ENCODE assay signal across 10 mouse cellular contexts in the genomic region with DNA sequence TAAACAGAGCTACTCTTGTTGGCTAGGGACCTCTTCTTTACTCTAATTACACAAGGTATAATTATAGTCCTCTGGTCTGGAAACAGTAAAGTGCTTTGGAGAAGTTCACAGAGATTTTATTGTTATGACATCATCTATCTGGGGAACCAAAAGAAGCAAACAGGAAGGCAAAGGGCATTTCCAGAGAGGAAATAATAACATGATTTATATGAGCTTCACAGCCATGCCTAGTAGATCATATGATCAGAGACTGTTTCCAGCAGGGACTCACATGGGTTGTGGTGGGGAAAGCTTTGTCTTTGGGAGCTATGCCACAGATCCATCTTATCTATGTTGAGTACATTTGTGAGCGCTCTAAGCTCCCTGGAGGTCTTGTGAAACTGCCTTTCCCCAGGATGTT.
DNase-seq lines count a peak whose midpoint lies in the region; ATAC-seq and TF ChIP-seq lines count a peak whose summit lies in the region.
"Had no signal": no experiment of that assay in that cellular context is flagged by ENCODE, and none has a peak within 500 bp of the region (broad histone marks: within the 10 kb centered on the region; RNA-seq: fewer than 3 reads in every experiment).

No protein-coding gene starts in this region.

- no peak overlapping the region for H3K9ac ChIP-seq in limb, embryonic 12.5 days (replicated peaks)
- no peak overlapping the region for H3K9ac ChIP-seq in embryonic facial prominence, embryonic 15.5 days
- H3K9ac ChIP-seq in kidney, embryonic 15.5 days = no peak overlapping the region
- H3K9ac ChIP-seq in neural tube, embryonic 15.5 days (replicated peaks) = no peak overlapping the region

- no peak overlapping the region for H3K4me2 ChIP-seq in limb, embryonic 12.5 days
- no peak overlapping the region for H3K4me2 ChIP-seq in embryonic facial prominence, embryonic 15.5 days (replicated peaks)
- H3K4me2 ChIP-seq in kidney, embryonic 15.5 days = no peak overlapping the region
- H3K4me2 ChIP-seq in neural tube, embryonic 15.5 days = no peak overlapping the region

- DNase-seq in limb, embryonic 10.5 days (ENCODE audit: low spot score) = no peak
- no peak for DNase-seq in layer of hippocampus, adult 2 months (ENCODE audit: low spot score in 2 of 2)
- DNase-seq: cerebellum, adult 11 months had no signal

- peaks cover 29% of the 10 kb centered on the region for H3K4me1 ChIP-seq in limb, embryonic 12.5 days (replicated peaks)
- 0 out of 2 replicates have a peak, but pooled peaks cover 2% of the 10 kb centered on the region for H3K4me1 ChIP-seq in limb, embryonic 10.5 days
- H3K4me1 ChIP-seq in embryonic facial prominence, embryonic 15.5 days = peaks cover 10% of the 10 kb centered on the region
- H3K4me1 ChIP-seq in kidney, embryonic 15.5 days = peaks cover 19% of the 10 kb centered on the region; the same call in 1 of the 2 replicates
- peaks cover 25% of the 10 kb centered on the region for H3K4me1 ChIP-seq in neural tube, embryonic 15.5 days

- 0 out of 2 replicates have a peak overlapping the region, but pooled peaks have one; percentile 37 for H3K27ac ChIP-seq in limb, embryonic 12.5 days
- H3K27ac ChIP-seq in limb, embryonic 10.5 days = no peak overlapping the region
- no peak overlapping the region for H3K27ac ChIP-seq in embryonic facial prominence, embryonic 15.5 days (replicated peaks)
- H3K27ac ChIP-seq in kidney, embryonic 15.5 days = peak overlapping the region; percentile 74
- no peak overlapping the region for H3K27ac ChIP-seq in neural tube, embryonic 15.5 days (replicated peaks)
- H3K27ac ChIP-seq in layer of hippocampus, adult 2 months = no peak overlapping the region
- H3K27ac ChIP-seq: hindbrain, postnatal 0 days had no signal

- H3K9me3 ChIP-seq in limb, embryonic 12.5 days = no peaks in the 10 kb centered on the region
- no peaks in the 10 kb centered on the region for H3K9me3 ChIP-seq in limb, embryonic 10.5 days (replicated peaks)
- H3K9me3 ChIP-seq in embryonic facial prominence, embryonic 15.5 days (replicated peaks) = no peaks in the 10 kb centered on the region
- H3K9me3 ChIP-seq in kidney, embryonic 15.5 days (replicated peaks) = no peaks in the 10 kb centered on the region
- no peaks in the 10 kb centered on the region for H3K9me3 ChIP-seq in neural tube, embryonic 15.5 days (replicated peaks)

- no peaks in the 10 kb centered on the region for H3K36me3 ChIP-seq in limb, embryonic 12.5 days
- no peaks in the 10 kb centered on the region for H3K36me3 ChIP-seq in limb, embryonic 10.5 days
- H3K36me3 ChIP-seq in embryonic facial prominence, embryonic 15.5 days = no peaks in the 10 kb centered on the region
- H3K36me3 ChIP-seq in kidney, embryonic 15.5 days = no peaks in the 10 kb centered on the region
- no peaks in the 10 kb centered on the region for H3K36me3 ChIP-seq in neural tube, embryonic 15.5 days

- no peak overlapping the region for H3K4me3 ChIP-seq in limb, embryonic 12.5 days (replicated peaks)
- H3K4me3 ChIP-seq in limb, embryonic 10.5 days = no peak overlapping the region
- H3K4me3 ChIP-seq in embryonic facial prominence, embryonic 15.5 days (replicated peaks) = no peak overlapping the region
- H3K4me3 ChIP-seq in kidney, embryonic 15.5 days (replicated peaks) = no peak overlapping the region
- H3K4me3 ChIP-seq in neural tube, embryonic 15.5 days (replicated peaks) = no peak overlapping the region
- H3K4me3 ChIP-seq in layer of hippocampus, adult 2 months = no peak overlapping the region

- TF ChIP-seq CTCF in layer of hippocampus, adult 2 months (conservative IDR thresholded peaks at IDR 0.05) = no peak

- H3K27me3 ChIP-seq in limb, embryonic 12.5 days = no peaks in the 10 kb centered on the region
- H3K27me3 ChIP-seq in limb, embryonic 10.5 days (ENCODE audit: low read depth, poor library complexity, severe bottlenecking) = no peaks in the 10 kb centered on the region
- no peaks in the 10 kb centered on the region for H3K27me3 ChIP-seq in embryonic facial prominence, embryonic 15.5 days
- H3K27me3 ChIP-seq in kidney, embryonic 15.5 days = no peaks in the 10 kb centered on the region
- H3K27me3 ChIP-seq in neural tube, embryonic 15.5 days (replicated peaks) = 0 out of 2 replicates have a peak, but pooled peaks cover 3% of the 10 kb centered on the region

- 88% methylated on average over 1 of the region's 1 CpGs for WGBS in limb, embryonic 12.5 days
- 93% methylated on average over 1 of the region's 1 CpGs for WGBS in limb, embryonic 10.5 days
- WGBS in embryonic facial prominence, embryonic 15.5 days = 74% methylated on average over 1 of the region's 1 CpGs
- 71% methylated on average over 1 of the region's 1 CpGs for WGBS in kidney, embryonic 15.5 days
- 83% methylated on average over 1 of the region's 1 CpGs for WGBS in neural tube, embryonic 15.5 days

- peak; percentile 29; the same call in 1 of the 2 replicates for ATAC-seq in limb, embryonic 12.5 days (ENCODE audit: insufficient number of reproducible peaks, insufficient read depth, low FRiP score, low TSS enrichment, low read depth)
- peak; percentile 69 for ATAC-seq in embryonic facial prominence, embryonic 15.5 days (ENCODE audit: insufficient number of reproducible peaks, low FRiP score, low TSS enrichment, low read depth)
- peak; percentile 77 for ATAC-seq in kidney, embryonic 15.5 days (replicated peaks; ENCODE audit: low FRiP score)
- peak; percentile 56 for ATAC-seq in megakaryocyte, adult 5-6 weeks (ENCODE audit: poor library complexity, severe bottlenecking)
- no peak for ATAC-seq in neural tube, embryonic 15.5 days (ENCODE audit: low FRiP score)
- ATAC-seq: hindbrain, postnatal 0 days; midbrain, embryonic 16.5 days had no signal

Comparison
In these comparisons a context has a peak if more than half of its experiments do, and no peak if none do; other contexts are left out.
1. H3K27ac ChIP-seq: peak in limb, embryonic 12.5 days (single experiment) and kidney, embryonic 15.5 days (single experiment); none in limb, embryonic 10.5 days (single experiment), embryonic facial prominence, embryonic 15.5 days (single experiment), neural tube, embryonic 15.5 days (single experiment) and layer of hippocampus, adult 2 months (single experiment).